In genomic region chr4:130712341-130712740, GRCm38 (mm10) we compare ENCODE assay signal across 15 mouse cellular contexts. TPM values are rescaled to one million over a fixed set of nuclear protein-coding genes. Genes with fewer than 3 reads are reported as not detected.
DNase-seq lines count a peak whose midpoint lies in the region; ATAC-seq and TF ChIP-seq lines count a peak whose summit lies in the region.
"Had no signal": no experiment of that assay in that cellular context is flagged by ENCODE, and none has a peak within 500 bp of the region (broad histone marks: within the 10 kb centered on the region; RNA-seq: fewer than 3 reads in every experiment).

No protein-coding gene starts in this region.

- no peaks in the 10 kb centered on the region for H3K9me3 ChIP-seq in intestine, embryonic 16.5 days (ENCODE audit: control insufficient read depth, low read length)
- H3K9me3 ChIP-seq in intestine, embryonic 15.5 days: no peaks in the 10 kb centered on the region
- H3K9me3 ChIP-seq in hindbrain, embryonic 11.5 days (ENCODE audit: control insufficient read depth, low read length): no peaks in the 10 kb centered on the region
- H3K9me3 ChIP-seq: hindbrain, embryonic 15.5 days; limb, embryonic 15.5 days; neural tube, embryonic 15.5 days had no signal

- no peak for TF ChIP-seq POLR2A in liver, adult 2 months (IDR thresholded peaks at IDR 0.05; ENCODE audit: extremely low read depth, insufficient read depth, low read length)

- no peaks in the 10 kb centered on the region for H3K36me3 ChIP-seq in intestine, embryonic 16.5 days (ENCODE audit: control insufficient read depth, insufficient read depth, low read length)
- H3K36me3 ChIP-seq in intestine, embryonic 15.5 days: no peaks in the 10 kb centered on the region
- H3K36me3 ChIP-seq in liver, adult 2 months (ENCODE audit: control insufficient read depth, insufficient read depth, low read length): peaks cover 10% of the 10 kb centered on the region; the same call in 1 of the 2 replicates
- no peaks in the 10 kb centered on the region for H3K36me3 ChIP-seq in hindbrain, embryonic 11.5 days (ENCODE audit: control insufficient read depth, insufficient read depth, low read length)
- H3K36me3 ChIP-seq: hindbrain, embryonic 15.5 days had no signal

- intact Hi-C loops in left cerebral cortex, adult 2 months (cut with DNase I): no loop called here
- intact Hi-C loops in gastrocnemius, postnatal 14 days (cut with DNase I; ENCODE audit: low total_unique reads): no loop called here

- H3K4me2 ChIP-seq in intestine, embryonic 16.5 days (ENCODE audit: low read depth, low read length): no peak overlapping the region
- no peak overlapping the region for H3K4me2 ChIP-seq in intestine, embryonic 15.5 days (replicated peaks)
- no peak overlapping the region for H3K4me2 ChIP-seq in hindbrain, embryonic 11.5 days (replicated peaks; ENCODE audit: low read depth, low read length)
- H3K4me2 ChIP-seq: hindbrain, embryonic 15.5 days; limb, embryonic 15.5 days; neural tube, embryonic 15.5 days had no signal

- H3K79me2 ChIP-seq in liver, adult 2 months (ENCODE audit: control insufficient read depth, insufficient read depth, low read length): peaks cover 44% of the 10 kb centered on the region; the same call in 1 of the 2 replicates

- 75% methylated on average over 3 of the region's 3 CpGs for WGBS in intestine, embryonic 16.5 days
- 73% methylated on average over 3 of the region's 3 CpGs for WGBS in intestine, embryonic 15.5 days
- WGBS in liver, adult 2 months: 46% methylated on average over 3 of the region's 3 CpGs
- 80% methylated on average over 3 of the region's 3 CpGs for WGBS in hindbrain, embryonic 11.5 days

- H3K4me3 ChIP-seq in intestine, embryonic 16.5 days (ENCODE audit: low read length): no peak overlapping the region
- H3K4me3 ChIP-seq in intestine, embryonic 15.5 days (replicated peaks): no peak overlapping the region
- no peak overlapping the region for H3K4me3 ChIP-seq in liver, adult 2 months (ENCODE audit: insufficient read depth, low read depth, low read length)
- H3K4me3 ChIP-seq in hindbrain, embryonic 11.5 days (ENCODE audit: low read depth, low read length): no peak overlapping the region
- H3K4me3 ChIP-seq in left cerebral cortex, adult 2 months: no peak overlapping the region
- H3K4me3 ChIP-seq: gastrocnemius, adult 2 months; hindbrain, embryonic 15.5 days; limb, embryonic 15.5 days; neural tube, embryonic 15.5 days had no signal

- no peak for TF ChIP-seq CTCF in liver, adult 2 months (IDR thresholded peaks at IDR 0.05; ENCODE audit: low read depth, low read length)
- TF ChIP-seq CTCF in left cerebral cortex, adult 2 months (IDR thresholded peaks at IDR 0.05): no peak

- no peak overlapping the region for H3K27ac ChIP-seq in intestine, embryonic 16.5 days (ENCODE audit: low read length)
- H3K27ac ChIP-seq in intestine, embryonic 15.5 days: no peak overlapping the region
- H3K27ac ChIP-seq in liver, adult 2 months (replicated peaks; ENCODE audit: insufficient read depth, low read depth, low read length): peak overlapping the region; percentile 99
- H3K27ac ChIP-seq in hindbrain, embryonic 11.5 days (ENCODE audit: low read depth, low read length): no peak overlapping the region
- no peak overlapping the region for H3K27ac ChIP-seq in left cerebral cortex, adult 2 months
- H3K27ac ChIP-seq: gastrocnemius, adult 2 months; hindbrain, embryonic 15.5 days; limb, embryonic 15.5 days; neural tube, embryonic 15.5 days had no signal

- H3K9ac ChIP-seq in intestine, embryonic 16.5 days (ENCODE audit: low read depth, low read length): no peak overlapping the region
- no peak overlapping the region for H3K9ac ChIP-seq in intestine, embryonic 15.5 days
- H3K9ac ChIP-seq in liver, adult 2 months (ENCODE audit: low read depth, low read length): no peak overlapping the region; the same call in 1 of the 2 replicates
- H3K9ac ChIP-seq in hindbrain, embryonic 11.5 days (ENCODE audit: low read depth, low read length): no peak overlapping the region
- H3K9ac ChIP-seq: hindbrain, embryonic 15.5 days; limb, embryonic 15.5 days; neural tube, embryonic 15.5 days had no signal

- peak; percentile 79 for DNase-seq in c-Kit-positive CD71-positive TER-119-negative erythroid progenitor cells, embryonic 14.5 days (ENCODE audit: low read depth)
- no peak for DNase-seq in liver, adult 2 months (ENCODE audit: extremely low read depth, low read depth, low spot score)
- DNase-seq in hindbrain, embryonic 11.5 days (ENCODE audit: low spot score): no peak
- no peak for DNase-seq in left cerebral cortex, adult 2 months (ENCODE audit: extremely low spot score in 1 of 2, low spot score in 2 of 2)
- DNase-seq in gastrocnemius, postnatal 14 days: no peak
- DNase-seq: cerebellum, adult 9-11 months; gastrocnemius, adult 2 months; right cerebral cortex, adult 18-20 months; thymus, postnatal 25 days had no signal

- H3K27me3 ChIP-seq in intestine, embryonic 16.5 days (replicated peaks; ENCODE audit: control insufficient read depth, insufficient read depth, low read length): no peaks in the 10 kb centered on the region
- no peaks in the 10 kb centered on the region for H3K27me3 ChIP-seq in intestine, embryonic 15.5 days (replicated peaks)
- H3K27me3 ChIP-seq in liver, adult 2 months (ENCODE audit: control insufficient read depth, insufficient read depth, low read length): no peaks in the 10 kb centered on the region
- H3K27me3 ChIP-seq in hindbrain, embryonic 11.5 days (ENCODE audit: control insufficient read depth, insufficient read depth, low read length): no peaks in the 10 kb centered on the region
- H3K27me3 ChIP-seq: hindbrain, embryonic 15.5 days; limb, embryonic 15.5 days; neural tube, embryonic 15.5 days had no signal

- 0 out of 2 replicates have a peak, but pooled peaks have one; percentile 16 for ATAC-seq in intestine, embryonic 16.5 days
- ATAC-seq in intestine, embryonic 15.5 days: no peak
- peak; percentile 88 for ATAC-seq in megakaryocyte-erythroid progenitor cell, adult 5-6 weeks (replicated peaks; ENCODE audit: low FRiP score, low TSS enrichment, poor library complexity, severe bottlenecking)
- ATAC-seq in hindbrain, embryonic 11.5 days (ENCODE audit: low FRiP score): no peak

- peaks cover 40% of the 10 kb centered on the region for H3K4me1 ChIP-seq in intestine, embryonic 16.5 days (ENCODE audit: control insufficient read depth, insufficient read depth, low read length)
- H3K4me1 ChIP-seq in intestine, embryonic 15.5 days (replicated peaks): peaks cover 32% of the 10 kb centered on the region
- peaks cover 59% of the 10 kb centered on the region for H3K4me1 ChIP-seq in liver, adult 2 months (ENCODE audit: control insufficient read depth, insufficient read depth, low read length)
- 0 out of 2 replicates have a peak, but pooled peaks cover 2% of the 10 kb centered on the region for H3K4me1 ChIP-seq in hindbrain, embryonic 11.5 days (replicated peaks; ENCODE audit: control insufficient read depth, insufficient read depth, low read length)

RNA-seq across cellular contexts. Expression of gene Pum1, which starts 49.2 kb away (rescaled TPM):
- 57.8 and 60.8 TPM in 2 replicates for polyA plus RNA-seq in intestine, embryonic 16.5 days (2015; fragmentation: Nextera tagmentation; extraction: Ambion mirVana)
- 67.2 and 71.0 TPM in 2 replicates for polyA plus RNA-seq in intestine, embryonic 15.5 days (2015; fragmentation: Nextera tagmentation; extraction: Ambion mirVana)
- 25.4 and 33.1 TPM in 2 replicates for total RNA-seq in liver, adult 2 months (2014; rRNA removed)
- 26.3 and 30.3 TPM in 2 replicates for polyA plus RNA-seq in liver, adult 2 months (2012; rRNA removed)
- total RNA-seq in megakaryocyte-erythroid progenitor cell, adult 5-6 weeks (2014; fragmentation: Nextera tagmentation): 60.3 and 62.4 TPM in 2 replicates
- total RNA-seq in megakaryocyte-erythroid progenitor cell, adult 5-6 weeks (2017): 35.9 and 41.2 TPM in 2 replicates
- 106 and 117 TPM in 2 replicates for polyA plus RNA-seq in hindbrain, embryonic 11.5 days (2014; fragmentation: Nextera tagmentation; extraction: Ambion mirVana)
- 100 to 1,000 TPM; 106 to 110 TPM for total RNA-seq in left cerebral cortex, adult 2 months (2021)
- total RNA-seq in gastrocnemius, postnatal 14 days (2021): 10 to 100 TPM; 31.5 to 34.3 TPM

Comparison
In these comparisons a context has a peak if more than half of its experiments do, and no peak if none do; other contexts are left out.
1. ATAC-seq: peak in intestine, embryonic 16.5 days (single experiment) and megakaryocyte-erythroid progenitor cell, adult 5-6 weeks (single experiment); none in intestine, embryonic 15.5 days (single experiment) and hindbrain, embryonic 11.5 days (single experiment).